Mouse (Mus musculus) bone marrow, adult 2 months (tissue): ENCODE measurements at regions not wholly inside any gene's neighbourhood (a gene's known extent, or its start where the extent isn't known, plus 50 kb on each side); places are given as distances from the start of the nearest gene placed in this dataset.

ENCODE experiments used
- CTCF ChIP-seq: fragments of 200-500 bp; IDR thresholded peaks from 2 replicates; pipeline ENCODE4 v1.5.1; 2011; ENCODE audit warnings: low read length, control low read depth; ENCODE audit not compliant: control insufficient read depth, insufficient read depth
- POLR2A ChIP-seq: fragments of 200-500 bp; IDR thresholded peaks from 2 replicates; pipeline ENCODE4 v1.6.1; 2011; ENCODE audit warnings: low read depth, mild to moderate bottlenecking, control low read depth, low read length, borderline replicate concordance; ENCODE audit not compliant: control insufficient read depth

GRCm38 (mm10) chr3:50830446-50830845, 387.0 kb upstream of the Slc7a11 start:
- TF ChIP-seq POLR2A: no peak
- TF ChIP-seq CTCF: no peak
